Mouse (Mus musculus) lung, adult 2 months (tissue): ENCODE data around the gene Mvp. TPM values are rescaled to one million over a fixed set of nuclear protein-coding genes. Genes with fewer than 3 reads are reported as not detected.
A peak's percentile ranks its signal among the peaks of the same experiment; 100 is the strongest.

ENCODE experiments used
- DNase-seq: peaks from one replicate; pipeline ENCODE4 v3.0.0; 2022
- H3K4me1 ChIP-seq: fragments of 200-500 bp; 2 replicates; pipeline ENCODE4 v1.6.1; 2011; ENCODE audit warnings: low read length; ENCODE audit not compliant: control insufficient read depth, insufficient read depth
- H3K4me3 ChIP-seq: fragments of 200-500 bp; replicated peaks from 2 replicates; pipeline ENCODE3; 2011; ENCODE audit warnings: low read depth, mild to moderate bottlenecking, control low read depth, low read length; ENCODE audit errors: extremely low read depth
- CTCF ChIP-seq: fragments of 200-500 bp; IDR thresholded peaks from 2 replicates; pipeline ENCODE4 v1.5.1; 2011; ENCODE audit warnings: mild to moderate bottlenecking, low read length, control low read depth; ENCODE audit not compliant: insufficient read depth
- POLR2A ChIP-seq: fragments of 200-500 bp; IDR thresholded peaks from 2 replicates; pipeline ENCODE4 v1.6.1; 2011; ENCODE audit warnings: low read depth, mild to moderate bottlenecking, control low read depth, low read length, borderline replicate concordance; ENCODE audit errors: extremely low read depth
- WGBS: fragments of 180-500 bp; shearing (Covaris S2); methylation state at CpG from one replicate; pipeline ENCODE4 v1.1.7; 2018; 5-methylcytosine and 5-hydroxymethylcytosine counted together
- polyA plus RNA-seq: library from polyadenylated mRNA; depleted of rRNA; stranded (reverse); fragments of >200 nt; gene quantifications from 2 replicates; pipeline ENCODE4 v1.2.3, GENCODE M21; 2012; rRNA removed

Mvp gene
- polyA plus RNA-seq = 82.2 and 125 TPM in 2 replicates

DNA sequence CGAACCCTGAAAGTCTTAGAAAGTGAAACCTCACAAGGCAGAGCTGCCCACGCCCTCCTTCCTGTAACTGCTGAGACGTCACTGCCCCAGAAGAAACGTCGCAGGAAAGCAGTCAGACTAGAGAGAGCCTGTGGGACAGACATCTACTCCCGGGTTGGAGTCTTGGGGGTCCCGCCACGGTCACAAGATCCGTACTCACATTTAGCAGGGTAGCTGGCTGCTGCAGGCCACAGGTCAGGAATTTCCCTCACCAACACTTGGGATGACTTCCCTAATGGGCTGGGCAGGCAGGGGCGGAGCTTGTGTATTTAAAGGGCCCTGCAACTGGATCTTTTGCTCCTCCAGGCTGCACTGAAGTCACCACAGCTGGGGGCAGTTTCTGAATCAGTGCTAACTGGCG lies at the start of gene Mvp:
Mvp (minus strand) TSS at position 302 of the 400 bp plus-strand sequence.
- Histone ChIP-seq H3K4me3 (peak within 1 kb of the TSS; percentile 78), H3K4me1 (peaks cover 15% of the 10 kb centered on the region)
- 2% methylated on average over 11 of the region's 11 CpGs for WGBS
- TF ChIP-seq POLR2A (peak; percentile 80), CTCF (no peak)
- peak; percentile 80 for DNase-seq

GRCm38 (mm10) chr7:127055026-127055585 lies 40.7 kb upstream of the Mvp start:
- no peak overlapping the region for H3K4me3 ChIP-seq
- TF ChIP-seq CTCF (0 out of 2 replicates have a peak, but pooled peaks have one; percentile 4), POLR2A (no peak)
- DNase-seq = no peak
- no peaks in the 10 kb centered on the region for H3K4me1 ChIP-seq
- 52% methylated on average over 5 of the region's 5 CpGs for WGBS

DNA sequence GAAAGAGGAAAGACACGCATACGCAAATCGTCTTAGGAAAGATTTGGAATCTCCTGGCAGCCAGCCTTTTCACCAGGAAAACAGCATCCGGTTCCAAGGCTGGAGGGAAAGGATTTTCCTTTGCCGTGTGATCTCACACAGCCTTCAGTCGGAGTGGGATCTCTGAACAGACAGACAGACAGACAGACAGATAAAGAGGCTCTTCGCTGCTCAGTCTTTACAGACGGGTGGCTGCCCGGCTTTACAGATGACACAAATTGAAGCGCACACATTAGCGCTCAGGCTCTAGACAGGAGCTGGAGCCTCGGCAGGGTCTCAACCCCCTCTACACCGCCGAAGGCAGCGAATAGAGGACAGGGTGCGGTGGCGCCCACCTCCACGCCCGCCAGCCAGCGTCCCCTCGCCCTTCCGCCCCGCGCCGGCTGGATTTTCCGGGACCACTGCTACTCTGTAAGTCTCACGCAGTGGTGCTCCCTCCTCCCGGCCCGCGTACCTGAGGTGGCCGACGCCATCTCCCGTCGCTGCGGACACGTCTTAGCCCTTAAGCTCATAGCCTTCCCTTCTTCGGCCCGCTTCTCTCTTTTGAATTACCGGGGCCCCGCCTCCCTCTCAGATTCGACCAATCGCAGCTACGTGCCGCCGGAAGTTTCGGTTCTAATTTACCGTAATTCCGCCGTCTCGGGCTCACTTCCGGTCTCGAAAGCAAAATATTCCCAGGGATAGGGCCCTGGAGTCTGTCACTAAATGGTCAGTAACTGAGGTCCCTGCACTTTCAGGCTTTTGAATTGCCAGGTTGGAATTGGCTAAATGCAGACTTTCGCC lies 27.6 kb upstream of the Mvp start, which contains the start of gene Kif22:
Kif22 (minus strand) TSS at position 621 of the 822 bp plus-strand sequence.
- under 1% methylated on average over 53 of the region's 53 CpGs for WGBS
- Histone ChIP-seq H3K4me1 (no peaks in the 10 kb centered on the region; the same call in 1 of the 2 replicates), H3K4me3 (peak within 1 kb of the TSS; percentile 81)
- TF ChIP-seq POLR2A = no peak
- no peak for TF ChIP-seq CTCF
- DNase-seq = peak; percentile 92

GRCm38 (mm10) chr7:127031244-127031643 lies 16.8 kb upstream of the Mvp start:
- H3K4me3 ChIP-seq = no peak overlapping the region
- no peak for TF ChIP-seq CTCF
- no peak for TF ChIP-seq POLR2A
- no peak for DNase-seq
- 45% methylated on average over 1 of the region's 1 CpGs for WGBS
- H3K4me1 ChIP-seq = peaks cover 8% of the 10 kb centered on the region; the same call in 1 of the 2 replicates

DNA sequence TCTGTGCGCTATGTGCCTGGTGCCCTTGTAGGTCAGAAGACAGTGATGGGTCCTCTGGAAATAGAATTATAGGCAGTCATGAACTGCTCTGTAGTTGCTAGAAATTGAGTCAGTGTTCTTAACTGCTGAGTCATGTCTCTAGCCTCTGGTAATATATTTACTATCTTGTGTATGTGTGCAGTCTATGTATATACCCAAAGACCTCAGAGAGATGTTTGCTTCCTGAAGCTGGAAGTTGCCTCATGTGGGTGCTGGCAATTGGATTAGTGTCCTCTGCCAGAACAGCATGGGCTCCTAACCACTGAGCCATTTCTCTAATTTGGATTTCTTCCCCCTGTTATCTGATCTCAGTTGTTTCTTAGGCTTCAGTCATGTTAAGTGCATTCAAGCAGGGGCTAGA lies 15.8 kb upstream of the Mvp start:
- no peak for DNase-seq
- TF ChIP-seq POLR2A = no peak
- TF ChIP-seq CTCF = no peak
- Histone ChIP-seq H3K4me3 (no peak overlapping the region), H3K4me1 (peaks cover 8% of the 10 kb centered on the region; the same call in 1 of the 2 replicates)
- WGBS = 97% methylated on average over 1 of the region's 1 CpGs

- DNase-seq = no peak
- peaks cover 11% of the 10 kb centered on the region; the same call in 1 of the 2 replicates for H3K4me1 ChIP-seq
- TF ChIP-seq CTCF = no peak
- no peak for TF ChIP-seq POLR2A
- peak overlapping the region; percentile 55 for H3K4me3 ChIP-seq
- WGBS = 53% methylated on average over 8 of the region's 8 CpGs
Observed at GRCm38 (mm10) chr7:127027885-127028284, 13.5 kb upstream of the Mvp start.

GRCm38 (mm10) chr7:127026984-127027726 lies 12.7 kb upstream of the Mvp start, which contains the start of gene Maz:
Maz (minus strand) TSS chr7:127027037.
- WGBS = under 1% methylated on average over 60 of the region's 63 CpGs
- Histone ChIP-seq H3K4me1 (peaks cover 11% of the 10 kb centered on the region; the same call in 1 of the 2 replicates), H3K4me3 (peak within 1 kb of the TSS; percentile 73)
- no peak for TF ChIP-seq CTCF
- TF ChIP-seq POLR2A = peak; percentile 88; the same call in 1 of the 2 replicates
- peak; percentile 99 for DNase-seq

- H3K4me1 ChIP-seq = peaks cover 11% of the 10 kb centered on the region; the same call in 1 of the 2 replicates
- 0 out of 2 replicates have a peak, but pooled peaks have one; percentile 9 for TF ChIP-seq POLR2A
- no peak for TF ChIP-seq CTCF
- 1% methylated on average over 16 of the region's 48 CpGs for WGBS
- DNase-seq = no peak
- peak overlapping the region; percentile 73 for H3K4me3 ChIP-seq
Observed at GRCm38 (mm10) chr7:127026616-127026983, 12.2 kb upstream of the Mvp start.

GRCm38 (mm10) chr7:127026161-127026600 lies 11.8 kb upstream of the Mvp start:
- peak; percentile 63 for DNase-seq
- Histone ChIP-seq H3K4me1 (peaks cover 10% of the 10 kb centered on the region; the same call in 1 of the 2 replicates), H3K4me3 (peak overlapping the region; percentile 73)
- TF ChIP-seq CTCF (no peak), POLR2A (peak; percentile 17; the same call in 1 of the 2 replicates)
- WGBS = under 1% methylated on average over 24 of the region's 48 CpGs
